Mouse (Mus musculus) adrenal gland, adult 18-20 months (tissue): ENCODE measurements around the gene Ryr2. TPM values are rescaled to one million over a fixed set of nuclear protein-coding genes. Genes with fewer than 3 reads are reported as not detected.
"Not testable (repeated sequence)": the region's sequence is repeated elsewhere in the genome, so short reads cannot be mapped to it uniquely, and the experiment has no call there.

Experiments used
- DNase-seq, 2 experiments: peaks; one replicate each; pipeline ENCODE4 v3.0.0; 2021 to 2022; ENCODE audit warnings: low spot score in 2 of 2
- long read RNA-seq, 2 experiments: library from polyadenylated mRNA; stranded (forward); transcript quantifications; one replicate each; pipeline ENCODE4 v2.0.0; 2021
- total RNA-seq, 2 experiments: library from RNA; stranded (reverse); gene quantifications; 1 replicate in 1 of 2; 2 replicates in 1 of 2; pipeline ENCODE4 v1.2.3; 2021

Gene Ryr2
- total RNA-seq, result 10 to 100 TPM; 12.3 to 20.0 TPM
- long read RNA-seq, experiment 1, partial matches to known transcripts, result 0 of 1 reads
- long read RNA-seq, experiment 1, other reads (novel, unspliced or antisense), result 1 of 1 reads
- long read RNA-seq, experiment 2, partial matches to known transcripts, result 2 of 4 reads
- long read RNA-seq, experiment 2, other reads (novel, unspliced or antisense), result 2 of 4 reads

DNA sequence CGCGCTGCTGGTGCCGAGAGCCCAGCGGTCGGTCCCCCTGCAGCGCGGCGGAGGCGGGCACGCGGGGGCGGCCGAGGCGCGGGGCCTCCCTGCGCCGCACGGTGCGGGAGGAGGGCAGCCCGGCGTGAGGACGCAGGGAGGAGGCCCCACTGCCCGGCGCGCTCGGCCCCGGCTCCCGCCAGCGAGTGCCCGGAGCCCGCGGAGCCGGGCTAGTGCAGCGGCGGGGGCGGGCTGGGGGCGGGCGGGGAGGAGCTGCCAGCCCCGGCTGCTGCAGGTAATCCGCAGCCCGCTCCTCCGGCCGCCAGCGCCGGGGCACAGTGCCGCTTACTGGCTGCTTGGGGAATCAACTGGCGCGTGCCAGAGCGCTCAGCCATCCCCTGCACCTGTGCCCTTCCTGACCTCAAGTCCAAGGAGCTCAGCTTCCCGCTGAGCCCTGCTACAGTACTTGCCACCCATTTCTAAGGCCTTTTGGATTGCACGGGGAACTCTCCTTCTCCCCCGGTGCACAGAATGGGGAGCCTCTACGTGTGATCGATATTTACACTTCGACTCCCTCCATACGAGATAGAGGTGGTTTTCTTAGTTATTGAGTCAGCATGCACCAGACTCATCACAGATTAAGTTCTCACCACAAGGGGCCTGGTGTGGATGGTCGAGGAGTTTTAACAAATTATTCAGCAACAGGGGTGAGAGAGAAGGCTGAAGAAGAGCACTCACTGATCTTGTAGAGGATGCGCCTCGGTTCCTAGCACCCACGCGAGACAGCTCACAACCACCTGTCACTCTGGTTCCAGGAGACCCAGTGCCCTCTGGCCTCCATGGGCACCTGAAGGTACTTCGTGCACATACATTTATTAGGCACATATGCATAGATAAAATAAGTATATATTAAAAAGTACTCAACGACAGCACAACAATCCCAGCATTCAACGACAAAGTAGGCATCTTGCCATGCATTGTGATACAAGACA lies at the start of gene Ryr2:
Gene Ryr2 (minus strand): TSS at position 284 of the 971 bp plus-strand sequence.
- peak; percentile 61 to 67 for DNase-seq

DNA sequence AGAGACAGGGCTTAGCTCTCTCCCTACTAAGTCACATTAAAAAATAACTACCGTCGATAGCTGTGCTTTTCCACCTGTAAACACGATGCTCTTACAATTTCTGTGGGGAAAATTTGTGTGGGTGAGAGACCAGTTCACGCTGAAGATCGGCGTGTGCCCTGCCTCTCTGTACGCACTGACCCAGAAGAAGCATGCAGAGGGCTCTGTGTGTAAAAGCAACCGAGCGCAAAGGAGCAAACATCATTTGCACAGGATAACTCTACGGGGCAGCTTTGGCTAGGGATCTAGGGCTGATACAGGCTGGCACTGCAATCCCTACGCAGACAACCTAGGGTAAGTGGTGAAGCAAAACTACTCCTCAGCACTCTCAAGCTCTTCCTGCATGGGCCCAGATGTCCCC lies 47.2 kb upstream of the Ryr2 start:
- no peak for DNase-seq

- no peak for DNase-seq
Measured at GRCm38 (mm10) chr13:12146918-12147507, 40.3 kb upstream of the Ryr2 start.

DNA sequence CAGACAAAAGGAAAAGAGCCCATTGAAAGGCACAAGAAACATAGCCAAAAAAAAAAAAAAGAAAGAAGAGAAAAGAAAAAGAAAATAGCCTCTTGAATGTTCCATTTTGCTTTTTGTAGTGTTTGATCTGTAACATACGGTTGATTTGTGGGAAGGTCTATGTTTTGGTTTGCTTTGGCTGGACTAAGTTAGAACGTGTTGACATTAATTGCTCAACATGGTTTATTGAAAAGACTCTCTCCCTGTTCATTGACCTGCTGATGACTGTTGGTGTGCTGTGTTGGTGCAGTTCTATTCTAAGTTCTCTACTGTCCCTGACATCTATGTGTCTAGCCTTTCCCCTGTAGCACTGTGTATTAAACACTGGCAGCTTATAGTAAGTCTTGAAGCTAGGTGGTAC lies 39.7 kb upstream of the Ryr2 start:
- no peak for DNase-seq

DNA sequence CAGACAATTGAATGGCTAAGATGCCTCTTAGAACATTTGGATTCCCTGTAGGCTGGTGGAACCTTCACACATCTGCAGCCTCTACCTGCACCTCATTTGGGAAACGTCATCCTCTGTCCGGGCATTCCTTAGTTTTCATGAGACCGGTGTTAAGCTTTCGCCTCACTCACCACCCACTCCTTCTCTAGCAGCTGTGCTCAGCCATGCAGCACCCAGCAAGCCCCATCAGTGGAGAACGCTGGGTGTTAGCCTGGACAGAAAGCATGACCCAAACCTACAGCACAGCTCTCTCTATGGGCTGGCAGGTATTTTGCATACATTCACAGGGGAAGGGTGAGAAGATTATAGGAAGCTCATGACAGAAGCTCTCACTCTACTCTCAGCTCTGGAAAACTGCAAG lies 36.6 kb upstream of the Ryr2 start:
- no peak for DNase-seq

DNA sequence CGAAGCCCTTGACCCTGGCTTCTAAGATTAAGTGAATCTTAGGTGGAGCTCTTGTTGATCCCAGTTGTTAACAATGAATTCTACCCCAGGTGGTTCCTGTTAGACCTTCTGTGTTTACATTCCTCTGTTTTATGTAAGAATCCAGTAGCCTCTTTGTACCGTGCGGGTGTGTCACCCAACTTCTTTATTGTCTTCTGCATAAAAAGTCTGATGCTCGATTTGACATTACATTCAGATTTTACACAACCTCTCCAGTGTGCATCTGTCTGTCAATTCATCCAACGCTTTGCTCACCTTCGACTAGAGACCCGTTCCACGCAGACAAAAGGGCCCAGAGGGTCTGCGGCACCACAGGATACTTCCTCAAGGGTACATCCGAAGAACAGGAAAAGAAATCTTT lies 29.7 kb upstream of the Ryr2 start:
- not testable (repeated sequence) for DNase-seq

- DNase-seq, result no peak
Measured at GRCm38 (mm10) chr13:12133549-12133948, 26.8 kb upstream of the Ryr2 start.

DNA sequence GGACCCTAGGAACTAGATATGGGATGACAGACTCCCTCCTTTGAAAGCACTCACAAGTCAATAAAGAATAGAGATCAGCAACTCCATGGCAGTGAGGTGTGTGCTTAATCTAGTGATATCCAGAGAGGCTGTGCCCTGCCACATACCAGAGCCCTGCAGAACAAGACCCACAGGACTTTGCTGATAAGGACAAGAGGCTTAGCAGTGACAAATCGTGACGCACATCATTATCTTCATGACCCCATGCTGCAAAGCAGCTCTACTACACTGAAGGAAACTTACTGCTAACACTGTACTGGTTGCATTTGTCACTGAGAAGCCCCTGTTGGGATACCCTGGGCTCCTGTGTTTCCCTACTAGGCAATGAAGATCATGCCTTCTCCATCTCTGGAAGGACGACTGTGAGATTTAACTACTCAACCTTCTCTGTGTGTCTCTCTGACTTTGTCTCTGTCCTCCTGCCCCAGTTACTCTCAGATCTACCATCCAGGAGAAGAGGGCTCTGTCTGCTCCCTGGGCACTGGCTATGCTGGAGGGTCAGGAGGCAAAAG lies 25.5 kb upstream of the Ryr2 start:
- no peak for DNase-seq

DNA sequence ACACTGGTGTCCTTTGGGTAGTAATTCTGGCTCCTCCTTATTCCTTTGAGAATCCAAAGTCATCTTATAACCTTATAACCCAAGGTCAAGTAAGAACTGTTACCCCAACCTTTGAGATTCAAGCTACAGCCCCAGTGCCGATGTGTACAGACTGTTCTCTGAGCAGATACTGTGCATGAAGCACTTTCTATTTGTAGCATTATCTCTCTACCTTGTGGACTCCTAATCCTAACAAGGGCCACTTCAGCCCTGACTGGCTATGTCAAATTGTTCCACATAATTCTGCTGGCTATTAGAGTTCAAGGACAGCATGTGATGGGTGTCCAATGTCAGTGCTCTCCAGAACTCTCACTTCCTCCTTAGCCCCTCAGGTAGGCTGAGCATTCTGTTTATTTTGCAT lies 22.4 kb upstream of the Ryr2 start:
- no peak for DNase-seq

DNA sequence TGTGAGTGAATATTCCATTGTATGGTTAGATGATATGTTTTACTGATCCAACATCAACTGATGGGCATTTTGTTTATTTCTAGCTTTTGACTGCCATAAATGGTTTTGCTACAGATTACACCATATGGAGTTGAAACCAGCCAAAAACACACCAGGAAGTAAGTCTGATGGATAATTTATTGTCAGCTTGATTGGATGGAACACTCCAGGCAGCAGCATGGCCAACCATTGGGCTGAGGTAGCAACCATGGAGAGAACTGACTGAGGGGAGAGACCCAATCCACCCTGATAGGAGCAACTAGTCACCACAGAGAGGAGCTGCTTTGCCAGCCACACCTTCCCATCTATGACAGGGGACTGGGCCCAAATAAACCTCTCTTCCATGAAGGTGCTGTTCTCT lies 19.4 kb upstream of the Ryr2 start:
- DNase-seq, result no peak

DNA sequence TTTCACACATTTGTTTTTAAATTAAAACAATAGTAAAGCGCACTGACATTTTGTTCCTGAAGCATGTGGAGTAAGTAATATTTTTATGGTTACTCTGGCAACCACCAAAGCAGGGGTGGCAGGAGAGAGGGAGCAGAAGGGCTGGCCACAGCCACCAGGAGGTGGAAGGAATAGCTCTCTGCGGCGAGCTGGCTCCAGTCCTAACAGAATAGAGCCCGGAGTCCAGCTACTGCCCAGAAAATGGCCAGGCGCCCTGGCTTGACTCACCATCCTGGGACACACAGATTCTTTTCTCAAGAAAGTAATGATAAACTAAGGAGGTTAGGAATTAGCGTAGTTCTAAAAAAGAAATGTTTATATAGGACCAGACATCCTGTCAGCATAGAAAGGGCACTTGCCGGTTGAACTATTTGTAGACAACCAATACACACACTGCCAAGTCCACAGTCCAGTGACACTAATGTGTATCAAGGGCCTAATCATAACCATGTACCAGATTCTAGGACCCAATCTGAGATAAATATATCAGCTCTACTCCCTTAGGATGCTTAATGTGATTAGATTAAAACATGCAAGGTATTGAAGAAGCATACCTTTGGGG lies 18.3 kb upstream of the Ryr2 start:
- DNase-seq, result no peak

GRCm38 (mm10) chr13:12115551-12115950 lies 8.8 kb upstream of the Ryr2 start:
- DNase-seq, result no peak

GRCm38 (mm10) chr13:12114816-12115215 lies 8.1 kb upstream of the Ryr2 start:
- no peak for DNase-seq

DNA sequence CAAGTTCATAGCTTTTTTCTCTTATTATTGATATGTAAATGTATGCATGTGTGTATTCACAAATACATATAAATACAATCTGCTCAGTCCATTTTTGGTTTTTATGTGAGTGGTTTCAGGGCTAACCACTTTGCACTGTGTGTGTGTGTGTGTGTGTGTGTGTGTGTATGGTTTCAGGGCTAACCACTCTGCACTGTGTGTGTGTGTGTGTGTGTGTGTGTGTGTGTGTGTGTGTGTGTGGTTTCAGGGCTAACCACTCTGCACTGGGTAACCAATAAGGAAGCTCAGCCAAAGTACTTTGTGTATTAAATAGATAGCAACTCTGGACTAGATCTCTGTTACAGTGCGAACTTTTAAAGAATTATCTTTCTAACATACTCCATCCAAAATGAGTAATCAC lies 2.2 kb upstream of the Ryr2 start:
- no peak for DNase-seq

GRCm38 (mm10) chr13:12105830-12106628 lies 716 bp downstream of the Ryr2 start:
- DNase-seq, result peak; percentile 28 to 29

- DNase-seq, result no peak
Measured at GRCm38 (mm10) chr13:12105231-12105829, 1.4 kb downstream of the Ryr2 start.

- no peak for DNase-seq
Measured at GRCm38 (mm10) chr13:12104318-12104717, 2.4 kb downstream of the Ryr2 start.

- no peak for DNase-seq
Measured at GRCm38 (mm10) chr13:12103017-12103416, 3.7 kb downstream of the Ryr2 start.

DNA sequence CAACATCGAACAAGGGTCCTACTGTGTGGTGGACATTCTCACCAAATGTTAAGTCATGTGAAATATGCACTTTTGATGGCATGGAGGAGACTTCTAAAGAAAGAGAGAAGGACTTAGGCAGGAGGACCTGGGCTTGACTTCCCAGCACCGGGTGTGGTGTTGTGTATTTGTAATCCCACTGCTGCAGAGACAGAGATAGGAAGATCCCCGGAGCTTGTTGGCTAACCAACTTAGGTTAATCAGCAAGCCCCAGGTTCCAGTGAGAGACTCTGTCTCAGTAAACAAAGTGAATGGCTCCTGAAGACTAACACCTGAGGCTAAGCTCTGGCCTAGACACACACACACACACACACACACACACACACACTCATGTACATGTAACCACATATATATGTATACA lies 7.3 kb downstream of the Ryr2 start:
- no peak for DNase-seq

DNA sequence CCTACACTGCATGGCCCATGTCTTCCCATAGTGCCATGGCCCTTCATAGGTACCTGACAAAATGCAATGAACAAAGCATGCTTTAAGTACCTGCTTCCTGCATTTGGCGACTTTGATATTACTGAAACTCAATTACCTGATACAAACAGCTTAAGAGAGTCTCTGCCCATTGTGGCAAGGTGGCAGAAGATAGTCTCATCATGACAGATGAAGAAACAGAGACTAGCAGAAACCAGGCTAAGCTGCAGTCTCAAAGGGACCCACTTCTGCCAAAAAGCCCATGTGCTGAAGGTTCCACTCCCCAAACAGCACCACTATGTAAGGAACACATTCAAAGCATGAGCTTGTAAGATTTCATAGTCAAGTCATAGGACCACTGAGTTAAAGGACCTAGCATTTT lies 7.8 kb downstream of the Ryr2 start:
- DNase-seq, result no peak
